Mouse (Mus musculus): ENCODE results near the gene Gm9376.
A peak's percentile ranks its signal among the peaks of the same experiment; 100 is the strongest.

The Gm9376 gene

GRCm38 (mm10) chr14:118266660-118267059 lies at the start of gene Gm9376:
Gm9376 (plus strand) TSS chr14:118266960.
- DNase-seq (ENCODE audit: inconsistent ontology term): no peak

GRCm38 (mm10) chr14:118220885-118221284 lies 45.9 kb upstream of the Gm9376 start:
- no peak for DNase-seq (ENCODE audit: inconsistent ontology term)

GRCm38 (mm10) chr14:118225061-118225743 lies 41.6 kb upstream of the Gm9376 start:
- no peak for DNase-seq (ENCODE audit: inconsistent ontology term)

- peak; percentile 8 for DNase-seq (ENCODE audit: inconsistent ontology term)
Observed at GRCm38 (mm10) chr14:118225911-118226310, 40.8 kb upstream of the Gm9376 start.

GRCm38 (mm10) chr14:118226471-118227155 lies 40.1 kb upstream of the Gm9376 start:
- DNase-seq (ENCODE audit: inconsistent ontology term): no peak

GRCm38 (mm10) chr14:118232381-118232970 lies 34.3 kb upstream of the Gm9376 start:
- peak; percentile 27 for DNase-seq (ENCODE audit: inconsistent ontology term)

- no peak for DNase-seq (ENCODE audit: inconsistent ontology term)
Observed at GRCm38 (mm10) chr14:118233786-118234540, 32.8 kb upstream of the Gm9376 start.

- no peak for DNase-seq (ENCODE audit: inconsistent ontology term)
Observed at GRCm38 (mm10) chr14:118234541-118235210, 32.1 kb upstream of the Gm9376 start.

GRCm38 (mm10) chr14:118235361-118235972 lies 31.3 kb upstream of the Gm9376 start:
- DNase-seq (ENCODE audit: inconsistent ontology term): no peak

- DNase-seq (ENCODE audit: inconsistent ontology term): no peak
Observed at GRCm38 (mm10) chr14:118235973-118236885, 30.5 kb upstream of the Gm9376 start.

- DNase-seq (ENCODE audit: inconsistent ontology term): peak; percentile 58
Observed at GRCm38 (mm10) chr14:118236886-118237289, 29.9 kb upstream of the Gm9376 start, which contains the start of gene Sox21. Sox21 (minus strand) TSS chr14:118237030.

GRCm38 (mm10) chr14:118237786-118238185 lies 29.0 kb upstream of the Gm9376 start:
- no peak for DNase-seq (ENCODE audit: inconsistent ontology term)

GRCm38 (mm10) chr14:118239351-118239750 lies 27.4 kb upstream of the Gm9376 start:
- no peak for DNase-seq (ENCODE audit: inconsistent ontology term)

- DNase-seq (ENCODE audit: inconsistent ontology term): no peak
Observed at GRCm38 (mm10) chr14:118241416-118241815, 25.3 kb upstream of the Gm9376 start.

GRCm38 (mm10) chr14:118253381-118253780 lies 13.4 kb upstream of the Gm9376 start:
- no peak for DNase-seq (ENCODE audit: inconsistent ontology term)

- no peak for DNase-seq (ENCODE audit: inconsistent ontology term)
Observed at GRCm38 (mm10) chr14:118268849-118269248, 2.1 kb downstream of the Gm9376 start.

- no peak for DNase-seq (ENCODE audit: inconsistent ontology term)
Observed at GRCm38 (mm10) chr14:118272594-118273555, 6.1 kb downstream of the Gm9376 start.

- no peak for DNase-seq (ENCODE audit: inconsistent ontology term)
Observed at GRCm38 (mm10) chr14:118277704-118278498, 11.1 kb downstream of the Gm9376 start.
